Mouse (Mus musculus) embryo, embryonic 10.5 days (tissue): ENCODE measurements at regions not wholly inside any gene's neighbourhood (a gene's known extent, or its start where the extent isn't known, plus 50 kb on each side); places are given as distances from the start of the nearest gene placed in this dataset.

Experiments used
- DNase-seq: peaks from one replicate; pipeline ENCODE4 v3.0.0-alpha.2; 2015; ENCODE audit warnings: low spot score

- peak; percentile 35 for DNase-seq
Observed at GRCm38 (mm10) chr1:184384088-184384823, 348.2 kb downstream of the Hlx start.

- DNase-seq = no peak
Observed at GRCm38 (mm10) chr1:184378665-184379064, 344.6 kb upstream of the 1700056E22Rik start.

GRCm38 (mm10) chr1:184365026-184365425 is 330.9 kb upstream of the 1700056E22Rik start:
- DNase-seq = no peak

GRCm38 (mm10) chr1:184358226-184358568 is 324.1 kb upstream of the 1700056E22Rik start:
- no peak for DNase-seq

GRCm38 (mm10) chr1:184357474-184358225 is 323.5 kb upstream of the 1700056E22Rik start:
- no peak for DNase-seq

GRCm38 (mm10) chr1:184353832-184354449 is 319.8 kb upstream of the 1700056E22Rik start:
- no peak for DNase-seq

GRCm38 (mm10) chr1:184351760-184352159 is 317.7 kb upstream of the 1700056E22Rik start:
- DNase-seq = no peak

GRCm38 (mm10) chr1:184344829-184345228 is 310.7 kb upstream of the 1700056E22Rik start:
- no peak for DNase-seq

- DNase-seq = no peak
Observed at GRCm38 (mm10) chr1:184335952-184336351, 301.9 kb upstream of the 1700056E22Rik start.

GRCm38 (mm10) chr1:184335281-184335680 is 301.2 kb upstream of the 1700056E22Rik start:
- DNase-seq = peak; percentile 43

- no peak for DNase-seq
Observed at GRCm38 (mm10) chr1:184334818-184335217, 300.7 kb upstream of the 1700056E22Rik start.

GRCm38 (mm10) chr1:184333086-184333485 is 299.0 kb upstream of the 1700056E22Rik start:
- DNase-seq = no peak

- no peak for DNase-seq
Observed at GRCm38 (mm10) chr1:184330516-184331350, 296.6 kb upstream of the 1700056E22Rik start.

GRCm38 (mm10) chr1:184326191-184326590 is 292.1 kb upstream of the 1700056E22Rik start:
- DNase-seq = no peak

- DNase-seq = no peak
Observed at GRCm38 (mm10) chr1:184324234-184324633, 290.1 kb upstream of the 1700056E22Rik start.

- peak; percentile 6 for DNase-seq
Observed at GRCm38 (mm10) chr1:184320521-184321177, 286.5 kb upstream of the 1700056E22Rik start.

GRCm38 (mm10) chr1:184310185-184310815 is 276.2 kb upstream of the 1700056E22Rik start:
- DNase-seq = no peak

- no peak for DNase-seq
Observed at GRCm38 (mm10) chr1:184304813-184305212, 270.7 kb upstream of the 1700056E22Rik start.

- no peak for DNase-seq
Observed at GRCm38 (mm10) chr1:184304204-184304603, 270.1 kb upstream of the 1700056E22Rik start.

- no peak for DNase-seq
Observed at GRCm38 (mm10) chr1:184298701-184299100, 264.6 kb upstream of the 1700056E22Rik start.
